Mouse (Mus musculus) C2C12 (cell line): ENCODE data around the gene Cdk14.

Source experiments
- CEBPB ChIP-seq: IDR thresholded peaks from one replicate; pipeline ENCODE4 v1.6.1; 2011; ENCODE audit warnings: low read depth, mild to moderate bottlenecking, control low read depth, moderate library complexity
- CTCF ChIP-seq: IDR thresholded peaks from one replicate; pipeline ENCODE4 v1.5.1; 2011; ENCODE audit not compliant: control insufficient read depth, insufficient read depth, insufficient read length
- FOSL1 ChIP-seq: IDR thresholded peaks from one replicate; pipeline ENCODE4 v1.8.0; 2011; ENCODE audit warnings: mild to moderate bottlenecking, low read length; ENCODE audit not compliant: poor library complexity, insufficient read depth, severe bottlenecking
- MYOG ChIP-seq: IDR thresholded peaks from one replicate; pipeline ENCODE4 v1.6.1; 2011; ENCODE audit not compliant: control insufficient read depth, insufficient read length; ENCODE audit errors: extremely low read depth
- USF1 ChIP-seq: IDR thresholded peaks from one replicate; pipeline ENCODE4 v1.6.1; 2011; ENCODE audit warnings: low read depth, mild to moderate bottlenecking, control low read depth, moderate library complexity

- TF ChIP-seq FOSL1 = no peak
- no peak for TF ChIP-seq MYOG
- TF ChIP-seq CTCF = no peak
- no peak for TF ChIP-seq USF1
- TF ChIP-seq CEBPB = no peak
Observed at GRCm38 (mm10) chr5:5292830-5293542, 127.1 kb downstream of the Cdk14 start.
